Mouse (Mus musculus): ENCODE measurements around the gene Slc4a1. TPM values are rescaled to one million over a fixed set of nuclear protein-coding genes. Genes with fewer than 3 reads are reported as not detected.

The Slc4a1 gene
- polyA plus RNA-seq, 1 experiment: 0.72 TPM

DNA sequence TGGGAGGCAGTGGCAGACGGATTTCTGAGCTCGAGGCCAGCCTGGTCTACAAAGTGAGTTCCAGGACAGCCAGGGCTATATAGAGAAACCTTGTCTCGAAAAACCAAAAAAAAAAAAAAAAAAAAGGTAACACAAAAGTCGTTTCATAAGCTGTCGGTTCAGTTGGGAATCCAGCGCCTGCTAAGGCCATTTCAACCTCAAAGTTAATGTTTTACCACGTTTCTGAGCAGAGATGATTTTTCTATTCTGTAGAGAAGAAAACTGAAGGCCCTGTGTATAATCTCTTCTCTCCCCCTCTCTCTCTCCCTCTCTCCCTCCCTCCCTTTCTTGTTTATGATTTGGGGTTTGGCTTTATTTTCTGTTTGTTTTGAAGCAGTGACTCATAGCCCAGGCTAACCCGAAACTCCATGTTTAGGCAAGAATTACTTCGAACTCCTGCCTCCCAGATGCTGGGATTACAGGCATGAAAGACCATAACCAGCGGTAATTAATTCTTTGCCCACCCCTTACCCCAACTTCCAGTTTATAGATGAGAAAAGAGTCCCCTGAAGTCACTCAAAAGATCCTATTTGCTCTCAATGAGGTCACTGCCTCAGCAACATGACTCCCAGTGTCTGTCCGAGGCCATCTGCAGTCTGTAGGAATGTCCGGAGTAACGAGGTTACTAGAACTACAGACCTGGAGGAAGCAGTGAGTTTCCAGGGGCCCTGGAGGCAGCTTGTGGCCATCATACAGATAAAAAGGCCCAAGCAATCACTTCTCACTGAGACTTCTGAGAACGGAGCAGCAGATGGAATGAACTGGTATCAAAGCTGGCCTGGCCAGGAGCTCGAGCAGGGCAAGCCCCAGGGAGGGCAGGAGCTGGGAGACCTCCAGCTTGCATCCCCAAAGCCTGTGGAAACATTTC lies 43.1 kb upstream of the Slc4a1 start:
- WGBS: 41% methylated on average over 15 of the region's 15 CpGs
- peak overlapping the region; percentile 21 for H3K4me3 ChIP-seq (replicated peaks; ENCODE audit: insufficient read depth, low read depth, low read length)
- peak overlapping the region; percentile 32; the same call in 1 of the 2 replicates for H3K27ac ChIP-seq (ENCODE audit: insufficient read depth, low read length)
- no peaks in the 10 kb centered on the region for H3K27me3 ChIP-seq (ENCODE audit: control insufficient read depth, insufficient read depth, low read length)
- H3K4me1 ChIP-seq (ENCODE audit: control insufficient read depth, insufficient read depth, low read length): peaks cover 13% of the 10 kb centered on the region
- TF ChIP-seq POLR2A (IDR thresholded peaks at IDR 0.05; ENCODE audit: borderline replicate concordance, insufficient read depth, low read length): no peak
- no peak for TF ChIP-seq CTCF (IDR thresholded peaks at IDR 0.05; ENCODE audit: borderline replicate concordance, insufficient read depth, low read depth, low read length)
- DNase-seq: no peak

DNA sequence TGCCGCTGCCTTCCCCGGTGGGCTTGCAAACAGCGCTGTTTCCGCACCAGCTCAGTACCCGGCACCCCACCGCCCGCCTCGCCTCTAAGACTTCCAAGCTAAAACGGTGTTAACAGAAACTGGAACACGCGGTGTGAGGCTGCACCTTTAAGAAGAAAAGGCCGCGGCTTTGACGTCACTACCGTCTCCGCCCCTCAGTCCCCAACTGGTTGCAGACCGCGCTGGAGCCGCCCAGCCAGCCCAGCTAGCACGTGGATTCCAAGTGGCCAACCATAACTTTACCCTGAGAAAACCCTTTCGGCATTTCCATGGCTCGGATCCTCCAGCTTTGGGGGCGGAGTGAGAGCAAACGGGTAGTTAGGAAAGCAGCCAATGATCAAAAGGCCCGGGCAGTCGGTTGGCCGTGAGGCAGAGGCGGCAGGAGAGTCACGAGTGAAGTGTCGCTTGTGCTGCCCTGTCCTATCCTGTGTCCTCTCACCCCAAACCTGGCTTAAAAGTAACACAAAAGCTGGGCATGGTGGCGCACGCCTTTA lies 42.4 kb upstream of the Slc4a1 start:
- Histone ChIP-seq H3K27ac (ENCODE audit: insufficient read depth, low read length) (peak overlapping the region; percentile 97; the same call in 1 of the 2 replicates), H3K4me3 (replicated peaks; ENCODE audit: insufficient read depth, low read depth, low read length) (peak overlapping the region; percentile 80), H3K27me3 (ENCODE audit: control insufficient read depth, insufficient read depth, low read length) (no peaks in the 10 kb centered on the region), H3K4me1 (ENCODE audit: control insufficient read depth, insufficient read depth, low read length) (peaks cover 13% of the 10 kb centered on the region)
- under 1% methylated on average over 32 of the region's 32 CpGs for WGBS
- DNase-seq: peak; percentile 96 to 99
- no peak for TF ChIP-seq CTCF (IDR thresholded peaks at IDR 0.05; ENCODE audit: borderline replicate concordance, insufficient read depth, low read depth, low read length)
- TF ChIP-seq POLR2A (IDR thresholded peaks at IDR 0.05; ENCODE audit: borderline replicate concordance, insufficient read depth, low read length): peak; percentile 68; the same call in 1 of the 2 replicates

DNA sequence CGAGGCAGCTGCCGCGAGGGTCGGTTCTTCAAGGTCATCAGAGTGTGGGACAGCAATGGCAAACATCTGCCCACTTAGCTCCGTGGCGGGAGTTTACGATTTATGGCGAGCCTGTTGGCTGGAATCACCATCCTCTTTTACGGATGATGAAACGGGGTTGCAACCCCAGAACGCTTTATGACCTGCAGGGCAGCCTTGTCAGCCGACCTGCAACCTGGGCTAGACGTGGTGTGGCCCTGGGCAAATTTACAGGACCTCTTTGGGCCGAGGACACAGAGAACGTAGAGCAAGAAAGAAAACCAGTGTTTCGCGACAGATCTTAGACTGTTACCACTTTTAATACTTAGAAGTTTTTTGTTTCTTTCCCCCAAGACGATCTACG lies 41.8 kb upstream of the Slc4a1 start, which contains the start of gene Slc25a39:
TSS of gene Slc25a39 (minus strand) at position 113 of the 382 bp plus-strand sequence.
- H3K27ac ChIP-seq (ENCODE audit: insufficient read depth, low read length): peak within 1 kb of the TSS; percentile 97
- peaks cover 13% of the 10 kb centered on the region for H3K4me1 ChIP-seq (ENCODE audit: control insufficient read depth, insufficient read depth, low read length)
- TF ChIP-seq CTCF (IDR thresholded peaks at IDR 0.05; ENCODE audit: borderline replicate concordance, insufficient read depth, low read depth, low read length): no peak
- no peak for TF ChIP-seq POLR2A (IDR thresholded peaks at IDR 0.05; ENCODE audit: borderline replicate concordance, insufficient read depth, low read length)
- no peak for DNase-seq
- H3K27me3 ChIP-seq (ENCODE audit: control insufficient read depth, insufficient read depth, low read length): no peaks in the 10 kb centered on the region
- H3K4me3 ChIP-seq (replicated peaks; ENCODE audit: insufficient read depth, low read depth, low read length): peak within 1 kb of the TSS; percentile 80
- WGBS: under 1% methylated on average over 19 of the region's 19 CpGs

DNA sequence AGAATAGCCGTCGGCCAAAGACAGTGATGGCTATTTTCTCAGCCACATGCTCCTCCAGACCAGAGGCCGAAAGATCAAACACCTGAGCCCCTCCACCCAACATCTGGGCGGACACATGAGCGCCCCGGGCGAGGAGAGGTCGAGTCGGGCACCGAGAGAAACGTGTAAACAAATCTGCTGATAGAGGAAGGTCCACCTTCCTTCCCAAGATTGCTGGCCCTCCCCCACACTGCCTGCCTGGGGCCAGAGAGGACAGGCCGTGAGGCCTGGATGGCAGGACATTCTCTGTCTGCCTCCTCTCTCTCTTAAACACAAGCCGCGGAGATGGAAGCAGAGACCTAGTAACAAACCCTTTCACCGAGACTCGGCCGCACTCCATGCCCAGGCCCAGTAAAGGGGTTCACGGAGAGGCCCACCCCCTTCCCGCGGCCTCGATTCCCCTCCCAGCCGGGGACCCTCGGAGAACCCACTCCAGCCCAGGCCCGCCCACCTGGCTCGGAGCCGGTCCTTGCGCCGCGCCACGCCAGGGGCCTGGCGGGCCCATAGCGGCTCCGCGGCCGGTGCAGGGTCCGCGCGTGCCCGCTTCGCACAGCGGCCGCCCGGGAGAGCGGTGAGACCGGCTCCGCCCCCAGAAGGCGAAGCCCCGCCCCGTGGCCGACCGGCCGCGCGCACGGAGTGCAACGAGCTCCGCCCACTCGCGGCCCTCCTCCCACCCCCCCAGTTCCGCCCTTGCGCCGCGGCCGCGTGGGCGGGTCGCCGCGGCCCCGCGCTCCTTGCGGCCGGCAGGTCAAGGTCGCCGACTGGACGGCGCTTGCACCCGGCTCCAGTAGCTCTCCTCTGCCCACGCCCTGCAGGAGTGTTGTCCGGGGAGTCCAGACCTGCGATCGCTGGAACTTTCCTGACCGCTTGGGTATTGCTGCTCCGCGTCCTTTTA lies 41.2 kb upstream of the Slc4a1 start:
- peak; percentile 93 for DNase-seq
- WGBS: under 1% methylated on average over 85 of the region's 85 CpGs
- peak overlapping the region; percentile 80 for H3K4me3 ChIP-seq (replicated peaks; ENCODE audit: insufficient read depth, low read depth, low read length)
- TF ChIP-seq CTCF (IDR thresholded peaks at IDR 0.05; ENCODE audit: borderline replicate concordance, insufficient read depth, low read depth, low read length) (no peak), POLR2A (IDR thresholded peaks at IDR 0.05; ENCODE audit: borderline replicate concordance, insufficient read depth, low read length) (peak; percentile 77; the same call in 1 of the 2 replicates)
- H3K27me3 ChIP-seq (ENCODE audit: control insufficient read depth, insufficient read depth, low read length): no peaks in the 10 kb centered on the region
- peaks cover 14% of the 10 kb centered on the region for H3K4me1 ChIP-seq (ENCODE audit: control insufficient read depth, insufficient read depth, low read length)
- peak overlapping the region; percentile 97 for H3K27ac ChIP-seq (ENCODE audit: insufficient read depth, low read length)

DNA sequence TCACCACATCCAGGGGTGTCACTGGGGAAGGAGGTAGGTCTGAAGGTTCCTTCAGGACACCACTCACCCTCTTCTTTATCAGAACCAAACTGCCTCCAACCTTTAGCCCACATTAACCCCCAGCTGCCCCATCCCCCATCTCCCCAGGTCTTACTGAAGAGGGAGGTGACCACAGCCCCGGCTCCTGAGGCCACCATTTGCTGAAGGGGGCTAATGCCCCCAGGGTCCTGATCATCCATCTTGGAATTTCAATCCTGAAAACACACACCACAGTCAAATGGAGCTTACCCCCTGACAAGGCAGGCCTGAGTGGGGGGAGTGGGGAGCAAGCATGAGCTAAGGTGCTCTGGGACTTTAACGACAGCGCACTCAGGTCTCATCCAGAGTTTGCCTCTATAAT lies 40.4 kb upstream of the Slc4a1 start:
- WGBS: 4% methylated on average over 3 of the region's 3 CpGs
- peak overlapping the region; percentile 75 for H3K4me3 ChIP-seq (replicated peaks; ENCODE audit: insufficient read depth, low read depth, low read length)
- TF ChIP-seq POLR2A (IDR thresholded peaks at IDR 0.05; ENCODE audit: borderline replicate concordance, insufficient read depth, low read length) (no peak), CTCF (IDR thresholded peaks at IDR 0.05; ENCODE audit: borderline replicate concordance, insufficient read depth, low read depth, low read length) (no peak)
- peak overlapping the region; percentile 67; the same call in 1 of the 2 replicates for H3K27ac ChIP-seq (ENCODE audit: insufficient read depth, low read length)
- peaks cover 20% of the 10 kb centered on the region for H3K4me1 ChIP-seq (ENCODE audit: control insufficient read depth, insufficient read depth, low read length)
- no peaks in the 10 kb centered on the region for H3K27me3 ChIP-seq (ENCODE audit: control insufficient read depth, insufficient read depth, low read length)
- DNase-seq: peak; percentile 30 to 41

DNA sequence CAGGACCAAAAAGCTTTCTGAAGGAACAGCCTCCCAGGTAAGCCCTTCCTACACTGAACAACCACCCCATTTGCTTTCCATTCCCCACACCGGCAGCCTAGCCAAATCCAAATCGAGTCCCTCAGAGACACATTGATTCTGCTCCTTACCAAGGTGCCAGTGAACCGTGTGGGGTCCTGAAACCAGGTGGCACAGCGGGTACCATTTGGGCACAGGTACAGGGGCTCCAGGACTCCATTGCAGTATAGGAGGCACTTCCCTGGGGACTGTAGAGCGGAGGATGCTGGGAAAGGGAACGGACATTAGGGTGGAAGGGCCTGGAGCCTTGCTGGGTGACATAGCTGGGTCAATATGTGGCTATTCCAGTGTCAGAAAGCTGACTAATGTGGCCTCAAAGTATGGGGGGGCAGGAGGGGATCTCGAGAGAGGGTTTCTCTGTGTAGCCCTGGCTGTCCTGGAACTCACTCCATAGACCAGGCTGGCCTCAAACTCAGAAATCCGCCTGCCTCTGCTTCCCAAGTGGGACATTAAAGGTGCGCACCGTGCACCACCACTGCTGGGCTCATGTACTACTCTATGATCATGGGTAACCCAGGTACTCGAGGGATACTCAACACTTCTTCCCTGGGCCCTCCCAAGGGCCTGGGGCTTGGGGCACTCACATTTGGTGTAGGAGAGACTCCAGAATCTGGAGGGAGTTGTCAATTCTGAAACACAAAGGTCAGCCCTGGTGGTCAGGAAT lies 39.7 kb upstream of the Slc4a1 start:
- Histone ChIP-seq H3K27ac (ENCODE audit: insufficient read depth, low read length) (no peak overlapping the region), H3K4me3 (replicated peaks; ENCODE audit: insufficient read depth, low read depth, low read length) (peak overlapping the region; percentile 75), H3K27me3 (ENCODE audit: control insufficient read depth, insufficient read depth, low read length) (no peaks in the 10 kb centered on the region), H3K4me1 (ENCODE audit: control insufficient read depth, insufficient read depth, low read length) (peaks cover 20% of the 10 kb centered on the region)
- WGBS: 47% methylated on average over 11 of the region's 11 CpGs
- peak; percentile 19 to 40 for DNase-seq
- TF ChIP-seq CTCF (IDR thresholded peaks at IDR 0.05; ENCODE audit: borderline replicate concordance, insufficient read depth, low read depth, low read length) (no peak), POLR2A (IDR thresholded peaks at IDR 0.05; ENCODE audit: borderline replicate concordance, insufficient read depth, low read length) (no peak)
